Mouse (Mus musculus) hindbrain, embryonic 10.5 days (tissue): ENCODE results near the gene Plagl1. TPM values are rescaled to one million over a fixed set of nuclear protein-coding genes. Genes with fewer than 3 reads are reported as not detected.
A peak's percentile ranks its signal among the peaks of the same experiment; 100 is the strongest.

Experiments
- DNase-seq: peaks from one replicate; pipeline ENCODE4 v3.0.0-alpha.2; 2017; ENCODE audit warnings: low spot score
- H3K27ac ChIP-seq: fragments of 300-500 bp; sonication (generic); 2 replicates; pipeline ENCODE4 v1.5.1; 2016; ENCODE audit warnings: mild to moderate bottlenecking, moderate library complexity
- H3K27me3 ChIP-seq: fragments of 300-500 bp; sonication (generic); 2 replicates; pipeline ENCODE4 v1.6.1; 2016; ENCODE audit warnings: mild to moderate bottlenecking; ENCODE audit not compliant: poor library complexity, insufficient read depth, severe bottlenecking
- H3K36me3 ChIP-seq: fragments of 300-500 bp; sonication (generic); 2 replicates; pipeline ENCODE4 v1.6.1; 2016; ENCODE audit warnings: mild to moderate bottlenecking, moderate library complexity
- H3K4me1 ChIP-seq: fragments of 300-500 bp; sonication (generic); replicated peaks from 2 replicates; pipeline ENCODE4 v1.6.1; 2016; ENCODE audit warnings: mild to moderate bottlenecking
- H3K4me3 ChIP-seq: fragments of 300-500 bp; sonication (generic); 2 replicates; pipeline ENCODE4 v1.5.1; 2016; ENCODE audit warnings: mild to moderate bottlenecking, moderate library complexity
- H3K9me3 ChIP-seq: fragments of 300-500 bp; sonication (generic); 2 replicates; pipeline ENCODE4 v1.6.1; 2016; ENCODE audit warnings: mild to moderate bottlenecking, moderate library complexity
- WGBS: fragments of 180-500 bp; shearing (Covaris S2); methylation state at CpG from one replicate; pipeline ENCODE4 v1.1.7; 2016; 5-methylcytosine and 5-hydroxymethylcytosine counted together
- polyA plus RNA-seq: library from polyadenylated mRNA; unstranded; fragments of >200 nt; fragmentation: Nextera tagmentation; extraction: Ambion mirVana; gene quantifications from 2 replicates; pipeline ENCODE4 v1.2.1, GENCODE M21; 2016

Plagl1 gene
- polyA plus RNA-seq, 1 experiment from 2014 or later, result 59.4 TPM

DNA sequence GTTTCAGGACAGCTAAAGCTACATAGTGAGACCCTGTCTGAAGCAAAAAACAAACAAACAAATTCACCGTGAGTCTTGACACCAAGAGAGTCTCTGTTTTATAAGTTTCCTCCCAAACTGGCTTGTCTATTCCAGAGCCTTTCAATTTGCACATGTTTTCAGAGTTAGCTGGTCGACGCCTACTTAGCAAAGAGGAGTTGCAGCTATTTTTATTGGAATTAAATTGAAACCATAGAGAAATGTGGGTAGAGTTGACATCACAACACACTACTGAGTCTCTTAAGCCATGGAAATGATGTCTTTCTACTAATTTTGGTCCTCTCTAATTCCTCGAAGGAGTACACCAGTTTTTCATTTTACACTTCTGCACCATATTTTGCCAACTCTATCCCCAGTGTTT, 100.6 kb downstream of the Plagl1 start:
- no peak overlapping the region for H3K27ac ChIP-seq
- no peak for DNase-seq
- 93% methylated on average over 4 of the region's 4 CpGs for WGBS
- H3K4me1 ChIP-seq, result no peaks in the 10 kb centered on the region
- no peaks in the 10 kb centered on the region for H3K36me3 ChIP-seq
- peaks cover 7% of the 10 kb centered on the region; the same call in 1 of the 2 replicates for H3K9me3 ChIP-seq
- no peaks in the 10 kb centered on the region for H3K27me3 ChIP-seq
- no peak overlapping the region for H3K4me3 ChIP-seq

DNA sequence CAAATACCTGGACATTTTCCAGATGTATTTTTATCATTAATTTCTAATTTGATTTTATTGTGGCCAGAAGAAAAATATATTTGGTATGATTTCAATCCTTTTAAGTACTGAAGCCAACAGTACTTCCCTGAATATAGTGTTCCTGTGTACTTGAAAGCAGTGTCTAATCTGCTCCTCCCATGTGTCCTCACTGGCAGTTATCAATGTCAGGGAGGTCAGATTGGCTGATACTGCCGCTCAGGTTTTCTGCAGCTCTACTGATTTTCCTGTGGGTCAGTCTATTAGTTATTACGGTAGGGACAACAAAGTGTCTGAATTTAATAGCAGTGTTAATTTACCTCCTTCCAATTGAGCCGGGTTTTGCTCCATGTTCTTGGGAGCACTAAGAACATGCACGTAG, 101.7 kb downstream of the Plagl1 start:
- H3K9me3 ChIP-seq, result peaks cover 7% of the 10 kb centered on the region; the same call in 1 of the 2 replicates
- no peaks in the 10 kb centered on the region for H3K27me3 ChIP-seq
- 87% methylated on average over 4 of the region's 4 CpGs for WGBS
- H3K36me3 ChIP-seq, result no peaks in the 10 kb centered on the region
- no peaks in the 10 kb centered on the region for H3K4me1 ChIP-seq
- no peak overlapping the region for H3K27ac ChIP-seq
- DNase-seq, result no peak
- no peak overlapping the region for H3K4me3 ChIP-seq

DNA sequence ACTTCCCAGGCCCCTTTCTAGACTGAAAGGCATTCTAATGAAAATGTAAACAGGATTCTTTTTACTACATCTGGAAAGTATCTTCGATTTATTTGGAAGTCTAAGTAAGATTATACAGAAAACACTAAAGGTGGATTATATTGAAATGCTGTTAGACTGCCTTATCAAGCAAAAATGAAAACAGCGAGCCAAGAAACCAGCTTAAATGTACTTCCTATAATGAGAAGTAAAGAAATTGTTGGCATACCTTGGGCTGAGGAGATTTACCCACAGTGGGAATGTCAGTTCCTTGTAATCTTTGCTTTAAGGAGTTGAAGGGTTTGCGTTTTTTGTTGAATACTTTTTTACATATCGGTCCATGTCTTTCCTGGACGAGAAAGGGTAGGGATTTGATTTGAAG, 108.2 kb downstream of the Plagl1 start:
- H3K4me3 ChIP-seq, result no peak overlapping the region
- 89% methylated on average over 5 of the region's 5 CpGs for WGBS
- 0 out of 2 replicates have a peak, but pooled peaks cover 4% of the 10 kb centered on the region for H3K9me3 ChIP-seq
- no peaks in the 10 kb centered on the region for H3K36me3 ChIP-seq
- no peak for DNase-seq
- H3K27me3 ChIP-seq, result no peaks in the 10 kb centered on the region
- no peak overlapping the region for H3K27ac ChIP-seq
- peaks cover 17% of the 10 kb centered on the region for H3K4me1 ChIP-seq

DNA sequence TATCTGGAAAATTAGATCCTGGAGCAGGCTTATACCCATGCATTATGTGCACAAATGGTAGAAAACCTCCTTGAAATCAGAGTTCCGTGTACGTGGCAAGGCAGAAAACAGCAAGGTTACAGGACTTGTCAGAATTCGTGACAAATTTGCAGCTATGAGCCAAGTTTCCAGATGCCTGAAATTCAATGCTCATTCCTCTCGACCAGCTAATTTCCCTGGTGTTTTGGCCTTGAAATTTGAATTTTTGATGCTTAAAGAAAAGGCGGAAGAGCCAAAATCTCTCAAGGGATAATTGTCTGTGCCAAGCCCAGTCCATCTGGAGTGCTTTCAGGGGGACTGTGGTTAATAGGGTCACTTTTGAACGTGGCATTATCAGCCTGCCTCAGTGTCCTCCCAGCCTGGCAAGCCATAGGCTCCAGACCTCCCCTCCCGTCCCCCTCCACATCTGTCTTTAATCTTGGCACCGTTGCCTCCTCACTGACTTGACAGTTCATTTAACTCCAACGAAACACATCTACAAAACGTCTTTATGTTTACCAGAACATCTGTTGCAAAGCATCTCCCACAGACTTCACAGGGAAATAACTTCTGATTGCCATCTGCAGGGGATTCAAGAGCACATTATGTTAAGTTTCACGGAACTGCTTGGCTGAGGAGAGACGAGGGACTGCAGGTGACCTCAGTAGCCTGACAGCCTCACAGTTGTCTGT, 110.6 kb downstream of the Plagl1 start:
- Histone ChIP-seq H3K9me3 (no peaks in the 10 kb centered on the region), H3K27me3 (no peaks in the 10 kb centered on the region), H3K4me1 (peaks cover 17% of the 10 kb centered on the region), H3K27ac (peak overlapping the region; percentile 6; the same call in 1 of the 2 replicates), H3K4me3 (no peak overlapping the region), H3K36me3 (peaks cover 4% of the 10 kb centered on the region)
- WGBS, result 55% methylated on average over 12 of the region's 12 CpGs
- DNase-seq, result peak; percentile 28

DNA sequence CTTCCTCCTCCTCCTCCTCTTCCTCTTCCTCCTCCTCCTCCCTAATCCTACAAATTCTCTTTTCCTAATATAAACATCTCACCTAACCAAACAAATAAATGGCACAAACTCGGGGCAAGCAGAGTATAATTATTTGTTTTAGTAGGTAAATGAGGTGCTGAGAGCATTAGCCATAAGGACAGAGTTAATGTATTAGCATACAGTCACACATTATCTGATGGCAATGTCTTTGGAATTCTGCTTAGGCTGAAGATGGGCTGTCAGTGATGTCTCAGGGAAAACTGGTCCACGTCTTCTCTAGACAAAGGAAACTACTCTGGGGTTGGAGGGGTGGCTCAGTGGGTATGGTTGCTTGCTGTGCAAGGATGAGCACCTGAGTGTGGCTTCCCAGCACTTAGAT, 111.2 kb downstream of the Plagl1 start:
- H3K36me3 ChIP-seq, result peaks cover 10% of the 10 kb centered on the region
- no peak overlapping the region for H3K4me3 ChIP-seq
- no peaks in the 10 kb centered on the region for H3K9me3 ChIP-seq
- no peaks in the 10 kb centered on the region for H3K27me3 ChIP-seq
- H3K27ac ChIP-seq, result peak overlapping the region; percentile 6; the same call in 1 of the 2 replicates
- WGBS, result 64% methylated on average over 2 of the region's 2 CpGs
- no peak for DNase-seq
- H3K4me1 ChIP-seq, result peaks cover 17% of the 10 kb centered on the region

DNA sequence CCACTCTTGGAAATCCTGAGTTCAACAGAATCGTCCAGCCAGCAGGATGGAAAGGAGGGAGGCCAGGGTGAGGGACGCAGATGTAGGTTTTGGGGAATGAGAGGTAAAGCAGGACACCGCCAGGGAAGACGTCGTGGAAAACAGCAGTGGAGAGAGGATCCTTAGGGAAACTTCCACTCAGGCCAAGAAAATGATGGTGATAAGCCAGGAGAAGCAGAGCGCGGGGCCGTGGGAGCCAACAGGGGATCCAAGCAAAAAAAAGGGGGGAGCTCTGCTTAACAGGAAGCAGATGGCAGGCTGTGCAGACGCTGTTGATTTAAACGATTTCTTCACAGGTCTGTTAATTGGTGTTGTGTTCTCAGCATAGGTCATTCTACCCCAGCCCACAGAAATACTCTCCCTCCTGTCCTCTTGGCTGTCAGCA, 112.5 kb downstream of the Plagl1 start:
- Histone ChIP-seq H3K36me3 (peaks cover 24% of the 10 kb centered on the region), H3K27ac (peak overlapping the region; percentile 59), H3K9me3 (no peaks in the 10 kb centered on the region), H3K27me3 (no peaks in the 10 kb centered on the region), H3K4me3 (no peak overlapping the region), H3K4me1 (peaks cover 17% of the 10 kb centered on the region)
- no peak for DNase-seq
- 68% methylated on average over 10 of the region's 10 CpGs for WGBS

DNA sequence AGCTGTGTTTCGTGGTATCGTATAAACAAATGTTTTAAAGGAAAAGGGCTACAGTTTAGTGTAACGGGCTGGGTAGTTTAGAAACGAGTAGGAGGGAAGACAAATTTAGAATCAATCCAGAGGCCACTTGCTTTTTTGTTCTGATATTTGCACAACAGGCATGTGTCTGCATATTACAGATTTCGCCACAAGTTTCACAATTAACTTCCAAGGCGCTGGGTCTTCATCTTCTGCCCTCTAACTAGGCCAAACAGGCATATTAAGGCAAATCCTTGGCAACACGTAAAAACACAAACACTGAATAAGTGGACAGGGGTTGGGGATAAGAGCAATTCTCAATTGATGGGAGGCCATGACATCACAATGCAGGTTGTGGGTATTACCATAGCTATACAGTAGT, 115.6 kb downstream of the Plagl1 start:
- H3K4me3 ChIP-seq, result no peak overlapping the region
- no peak overlapping the region for H3K27ac ChIP-seq
- H3K4me1 ChIP-seq, result peaks cover 13% of the 10 kb centered on the region
- H3K36me3 ChIP-seq, result peaks cover 54% of the 10 kb centered on the region
- H3K27me3 ChIP-seq, result no peaks in the 10 kb centered on the region
- no peak for DNase-seq
- WGBS, result 94% methylated on average over 7 of the region's 7 CpGs
- no peaks in the 10 kb centered on the region for H3K9me3 ChIP-seq

DNA sequence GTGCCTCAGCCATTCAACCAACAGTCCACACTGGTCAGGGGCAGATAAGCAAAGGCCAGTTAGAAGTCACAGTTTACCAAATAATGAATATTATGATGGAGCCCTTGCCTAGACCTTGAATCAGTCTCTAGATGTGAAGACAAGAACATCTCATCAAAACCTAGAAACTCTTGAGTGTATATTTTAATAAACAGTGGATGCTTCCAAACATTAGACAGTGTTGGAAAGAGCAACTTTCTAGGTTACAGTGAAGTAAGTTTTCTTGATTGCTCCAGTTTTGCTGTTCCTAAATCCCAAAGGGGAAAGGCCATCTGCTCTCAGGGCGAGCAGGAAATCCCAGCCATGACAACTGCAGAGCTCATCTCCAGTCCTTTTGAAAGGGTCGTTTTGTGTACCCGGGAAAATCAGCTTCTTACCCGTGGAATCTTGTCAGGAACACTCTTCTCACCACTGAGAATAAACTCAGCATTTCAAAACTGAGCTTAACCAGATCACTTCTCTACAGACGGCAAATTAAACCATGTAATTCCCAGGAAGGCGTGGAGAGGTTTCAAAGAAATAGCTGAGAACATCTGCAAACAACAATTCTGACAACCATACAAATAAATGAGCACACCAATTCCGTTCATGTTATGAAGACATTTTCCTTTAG, 117.8 kb downstream of the Plagl1 start, which contains the start of gene Zc2hc1b:
Gene Zc2hc1b, minus strand, starts transcription at position 51 of the 652 bp plus-strand sequence.
- Histone ChIP-seq H3K4me1 (no peaks in the 10 kb centered on the region), H3K27ac (no peak within 1 kb of the TSS), H3K36me3 (peaks cover 77% of the 10 kb centered on the region), H3K4me3 (no peak within 1 kb of the TSS), H3K9me3 (no peaks in the 10 kb centered on the region), H3K27me3 (no peaks in the 10 kb centered on the region)
- WGBS, result 62% methylated on average over 7 of the region's 7 CpGs
- DNase-seq, result no peak

DNA sequence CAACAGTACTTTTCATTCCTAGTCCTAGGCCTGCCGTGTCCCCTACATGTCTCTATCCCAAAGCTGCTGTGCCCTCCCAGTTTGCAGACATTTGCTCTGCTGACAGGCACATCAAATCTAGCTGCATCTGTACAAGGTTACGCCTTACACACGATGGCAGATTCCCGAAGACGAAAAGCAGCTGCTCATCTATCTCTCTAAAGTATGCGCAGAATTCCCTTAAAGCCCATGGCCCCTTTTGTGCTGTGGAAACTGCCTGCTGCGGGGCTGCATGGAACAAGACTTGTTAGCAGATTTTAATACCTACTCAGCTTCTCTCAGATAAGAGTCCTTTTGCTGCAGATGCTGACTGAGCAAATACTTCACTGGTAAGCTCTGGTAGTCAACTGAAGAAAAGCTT, 119.9 kb downstream of the Plagl1 start:
- H3K9me3 ChIP-seq, result no peaks in the 10 kb centered on the region
- no peaks in the 10 kb centered on the region for H3K27me3 ChIP-seq
- DNase-seq, result no peak
- H3K27ac ChIP-seq, result no peak overlapping the region
- H3K4me3 ChIP-seq, result no peak overlapping the region
- WGBS, result 91% methylated on average over 7 of the region's 7 CpGs
- peaks cover 95% of the 10 kb centered on the region for H3K36me3 ChIP-seq
- H3K4me1 ChIP-seq, result no peaks in the 10 kb centered on the region

Other genes with a start within 250 kb of the Plagl1 start
- 38.7 and 52.9 TPM in 2 replicates for gene Utrn, start 191.1 kb upstream of the Plagl1 start, polyA plus RNA-seq
- gene Stx11, start 96.2 kb upstream of the Plagl1 start, polyA plus RNA-seq, result 1.6 and 2.3 TPM in 2 replicates
- gene Sf3b5, start 55.2 kb upstream of the Plagl1 start, polyA plus RNA-seq, result 44.0 and 47.3 TPM in 2 replicates
- not detected in 2 replicates for gene Zc2hc1b, start 117.5 kb downstream of the Plagl1 start, polyA plus RNA-seq
- gene Ltv1, start 132.7 kb downstream of the Plagl1 start, polyA plus RNA-seq, result 56.2 and 66.4 TPM in 2 replicates